Mouse (Mus musculus): ENCODE measurements around the gene Nyap1.

The Nyap1 gene

DNA sequence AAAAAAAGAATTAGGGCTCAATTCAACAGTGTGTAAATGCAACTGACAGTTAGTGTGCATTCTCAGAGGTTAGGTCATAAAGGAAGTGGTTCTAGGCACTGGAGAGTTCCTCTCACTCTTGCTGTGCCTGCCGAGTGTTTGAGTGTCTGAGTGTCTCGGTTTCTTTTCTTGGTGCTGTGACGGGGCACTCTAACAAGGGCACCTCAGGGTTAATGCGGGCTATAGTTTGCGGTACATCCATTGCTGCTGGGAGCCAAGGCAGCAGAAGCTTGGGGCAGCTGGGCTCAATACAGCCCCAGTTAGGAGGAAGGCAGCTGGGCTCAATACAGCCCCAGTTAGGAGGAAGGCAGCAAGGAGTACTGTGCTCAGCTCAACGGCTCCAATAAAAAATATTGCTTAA, 36.2 kb downstream of the Nyap1 start:
- in situ Hi-C loops (cut with MboI, MseI), result no loop called here

- in situ Hi-C loops (cut with MboI, MseI), result no loop called here
Measured at GRCm38 (mm10) chr5:137699850-137700249, 41.6 kb downstream of the Nyap1 start.

- in situ Hi-C loops (cut with MboI, MseI), result no loop called here
Measured at GRCm38 (mm10) chr5:137699080-137699479, 42.3 kb downstream of the Nyap1 start.

GRCm38 (mm10) chr5:137695930-137696329, 45.5 kb downstream of the Nyap1 start:
- in situ Hi-C loops (cut with MboI, MseI), result no loop called here

- in situ Hi-C loops (cut with MboI, MseI), result no loop called here
Measured at GRCm38 (mm10) chr5:137694796-137695195, 46.6 kb downstream of the Nyap1 start.

DNA sequence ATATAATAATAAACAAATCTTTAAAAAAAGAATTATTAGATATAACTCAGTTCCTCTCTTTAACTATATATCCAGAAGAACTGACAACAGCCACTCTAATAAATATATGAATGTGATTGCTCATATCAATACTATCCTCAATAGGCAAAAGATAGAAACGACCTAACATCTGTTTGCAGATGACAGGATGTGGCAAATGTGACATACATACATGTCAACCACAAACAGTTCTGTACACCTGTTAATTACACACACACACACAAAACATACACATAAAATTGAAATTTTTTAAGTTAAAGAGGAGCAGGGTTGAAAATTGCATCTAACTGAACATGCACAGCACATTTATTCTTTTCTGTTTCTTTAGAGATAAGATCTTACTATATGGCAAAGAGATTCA, 49.5 kb downstream of the Nyap1 start:
- in situ Hi-C loops (cut with MboI, MseI), result no loop called here

- in situ Hi-C loops (cut with MboI, MseI), result no loop called here
Measured at GRCm38 (mm10) chr5:137690531-137690930, 50.9 kb downstream of the Nyap1 start.

DNA sequence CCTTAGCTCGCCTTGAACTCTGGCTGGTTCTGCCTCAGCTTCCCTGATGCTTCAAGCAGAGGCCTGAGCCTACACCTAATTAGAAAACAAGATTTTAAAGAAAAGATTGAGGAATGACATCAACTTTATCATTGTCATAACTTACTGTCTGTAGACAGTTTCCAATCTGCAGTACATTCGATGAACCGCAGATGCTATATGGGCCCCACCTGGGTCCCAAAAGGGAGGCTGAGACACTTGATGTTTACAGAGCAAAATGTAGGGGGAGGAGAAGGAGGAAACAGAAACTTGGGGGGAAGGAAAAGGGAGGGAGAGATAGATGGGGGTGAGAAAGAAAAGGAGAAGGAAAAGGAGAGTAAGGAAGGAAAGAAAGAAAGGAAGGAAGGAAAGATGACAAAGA, 51.4 kb downstream of the Nyap1 start:
- in situ Hi-C loops (cut with MboI, MseI), result no loop called here

DNA sequence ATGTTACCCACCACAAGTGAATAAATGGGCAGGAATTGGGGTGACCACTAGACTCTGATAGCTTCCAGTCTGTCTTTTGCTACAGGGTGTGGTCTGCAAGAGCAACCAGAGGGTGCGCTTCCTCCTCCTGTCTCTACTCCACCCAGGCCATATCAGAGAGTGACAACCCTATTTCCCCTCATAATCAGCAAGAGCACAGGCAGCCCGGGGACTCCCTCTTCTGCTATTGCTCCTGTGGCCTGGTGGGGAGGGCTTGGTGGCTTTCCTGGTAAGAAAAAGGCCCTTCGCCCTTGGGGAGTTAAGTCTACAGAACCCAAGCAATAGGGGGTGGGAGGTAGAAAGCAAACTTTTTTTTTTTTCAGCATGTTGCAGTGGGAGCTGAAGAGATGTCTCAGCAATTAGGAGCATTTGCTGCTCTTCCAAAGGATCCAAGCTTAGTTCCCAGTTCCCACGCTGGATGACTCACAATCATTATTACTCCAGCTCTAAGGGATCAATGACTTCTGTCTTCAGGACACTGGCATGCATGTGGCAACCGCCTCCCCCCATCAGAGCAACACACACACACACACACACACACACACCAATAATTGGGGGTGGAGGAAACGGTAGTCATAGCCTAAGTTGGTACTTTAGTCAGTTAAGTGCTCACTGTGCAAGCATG, 55.1 kb downstream of the Nyap1 start:
- in situ Hi-C loops (cut with MboI, MseI), result no loop called here

DNA sequence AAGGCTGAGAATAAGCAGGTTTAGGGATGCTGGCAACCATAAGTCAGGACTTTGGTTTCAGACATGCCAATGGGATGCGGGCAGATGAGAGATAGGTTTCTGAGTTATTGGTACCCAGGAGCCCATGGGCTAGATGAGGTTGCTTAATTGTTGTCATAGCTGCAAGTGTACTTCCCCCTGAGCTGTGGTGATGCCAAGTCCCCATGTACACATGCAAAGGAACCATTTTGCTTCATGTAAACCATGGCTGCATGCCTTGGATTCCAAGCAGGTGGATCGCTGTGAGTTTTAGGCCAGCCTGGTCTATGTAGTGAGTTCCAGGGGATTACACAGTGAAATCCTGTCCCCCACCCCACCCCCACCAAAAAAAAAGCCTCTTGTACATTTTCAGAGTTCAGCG, 55.8 kb downstream of the Nyap1 start:
- in situ Hi-C loops (cut with MboI, MseI), result no loop called here

- in situ Hi-C loops (cut with MboI, MseI), result loop anchor here (5.0 kb wide), 1 partner anchor 68 kb away; no protein-coding TSS in a partner anchor
Measured at GRCm38 (mm10) chr5:137684294-137685123, 56.9 kb downstream of the Nyap1 start, which contains the start of gene Agfg2. Agfg2 (minus strand) TSS chr5:137684726.

DNA sequence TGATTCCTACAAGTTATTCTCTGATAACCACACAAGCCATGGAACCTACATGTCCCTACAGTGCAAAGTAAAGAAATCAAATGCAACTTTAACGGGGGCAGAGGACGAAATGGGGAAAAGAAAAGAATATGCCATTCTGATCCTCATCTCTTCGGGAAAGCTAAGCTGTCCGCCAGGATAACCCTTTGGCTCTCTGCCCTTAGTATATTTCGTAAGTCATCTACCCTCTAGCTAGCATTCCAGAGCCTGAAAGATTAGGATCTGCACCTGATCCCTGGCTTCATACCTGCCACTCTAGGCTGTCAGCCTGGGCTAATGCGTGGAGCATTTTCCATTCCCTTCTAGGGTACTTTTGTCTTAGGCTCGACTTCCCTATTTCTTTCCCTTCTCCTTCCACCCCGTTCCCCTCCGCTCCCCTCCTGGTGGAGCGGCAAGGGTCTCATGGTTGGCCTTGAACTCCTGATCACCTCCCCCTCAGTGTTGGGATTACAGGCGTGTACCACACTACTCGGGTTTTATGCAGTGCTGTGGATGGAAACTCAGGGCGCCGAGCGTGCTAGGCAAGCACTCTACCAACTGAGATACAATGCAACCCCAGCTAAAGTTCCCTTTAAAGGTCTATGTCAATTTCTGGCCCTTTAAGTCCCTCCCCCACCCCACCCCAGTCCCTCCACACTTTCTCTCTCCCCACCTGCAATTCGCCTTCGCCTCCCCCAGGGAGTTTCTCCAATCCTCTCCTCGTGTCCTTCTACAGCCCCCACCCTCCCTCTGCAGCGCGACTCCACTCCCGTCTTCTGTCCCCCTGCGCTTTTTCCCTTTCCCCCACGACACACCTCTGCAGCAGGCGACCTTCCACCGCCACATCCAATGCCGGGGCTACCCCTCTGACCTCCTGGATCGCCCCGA, 57.8 kb downstream of the Nyap1 start:
- in situ Hi-C loops (cut with MboI, MseI), result loop anchor here (5.0 kb wide), 1 partner anchor 69 kb away; no protein-coding TSS in a partner anchor

- in situ Hi-C loops (cut with MboI, MseI), result loop anchor here (5.0 kb wide), 1 partner anchor 70 kb away; no protein-coding TSS in a partner anchor
Measured at GRCm38 (mm10) chr5:137682526-137682925, 58.9 kb downstream of the Nyap1 start.
